Mouse (Mus musculus): Measurements from ENCODE around the gene Krt76. TPM values are rescaled to one million over a fixed set of nuclear protein-coding genes. Genes with fewer than 3 reads are reported as not detected.

Krt76 gene
- polyA plus RNA-seq, 1 experiment from 2014 or later = not detected

- Histone ChIP-seq H3K79me2 (ENCODE audit: inconsistent target) (no peaks in the 10 kb centered on the region), H3K4me3 (ENCODE audit: inconsistent target) (no peak overlapping the region), H3K36me3 (ENCODE audit: inconsistent target) (no peaks in the 10 kb centered on the region), H3K27ac (no peak overlapping the region)
- 91% methylated on average over 4 of the region's 4 CpGs for WGBS (ENCODE audit: missing documents)
Measured at GRCm38 (mm10) chr15:101895216-101895615, 2.5 kb upstream of the Krt76 start.

- H3K79me2 ChIP-seq (ENCODE audit: inconsistent target) = no peaks in the 10 kb centered on the region
- H3K4me3 ChIP-seq (ENCODE audit: inconsistent target) = no peak overlapping the region
- H3K27ac ChIP-seq = no peak overlapping the region
- WGBS (ENCODE audit: missing documents) = 30% methylated on average over 2 of the region's 11 CpGs
- H3K36me3 ChIP-seq (ENCODE audit: inconsistent target) = no peaks in the 10 kb centered on the region
Measured at GRCm38 (mm10) chr15:101879776-101880175, 12.9 kb downstream of the Krt76 start.

- H3K79me2 ChIP-seq (ENCODE audit: inconsistent target) = no peaks in the 10 kb centered on the region
- 50% methylated on average over 2 of the region's 2 CpGs for WGBS (ENCODE audit: missing documents)
- H3K36me3 ChIP-seq (ENCODE audit: inconsistent target) = no peaks in the 10 kb centered on the region
- H3K27ac ChIP-seq = no peak overlapping the region
- no peak overlapping the region for H3K4me3 ChIP-seq (ENCODE audit: inconsistent target)
Measured at GRCm38 (mm10) chr15:101878041-101878440, 14.7 kb downstream of the Krt76 start.

DNA sequence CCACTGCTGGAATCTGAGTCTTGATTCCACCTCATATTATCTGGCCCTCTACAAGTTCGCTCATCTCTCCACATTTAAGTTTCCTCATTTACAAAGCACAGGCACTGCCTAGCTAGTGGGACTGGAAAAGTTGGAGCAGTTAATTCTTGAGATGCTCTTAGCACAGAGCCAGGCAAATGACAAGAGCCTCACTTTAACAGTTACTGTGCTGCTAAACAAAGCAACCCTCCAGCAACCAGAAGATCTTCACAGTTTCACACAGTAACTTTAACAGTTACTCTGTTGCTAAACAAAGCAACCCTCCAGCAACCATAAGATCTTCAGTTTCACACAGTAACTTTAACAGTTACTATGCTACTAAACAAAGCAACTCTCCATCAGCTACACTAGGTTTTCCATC, 18.3 kb downstream of the Krt76 start:
- H3K27ac ChIP-seq = no peak overlapping the region
- no peaks in the 10 kb centered on the region for H3K79me2 ChIP-seq (ENCODE audit: inconsistent target)
- H3K4me3 ChIP-seq (ENCODE audit: inconsistent target) = no peak overlapping the region
- H3K36me3 ChIP-seq (ENCODE audit: inconsistent target) = no peaks in the 10 kb centered on the region
- WGBS (ENCODE audit: missing documents) = 85% methylated on average over 1 of the region's 1 CpGs

DNA sequence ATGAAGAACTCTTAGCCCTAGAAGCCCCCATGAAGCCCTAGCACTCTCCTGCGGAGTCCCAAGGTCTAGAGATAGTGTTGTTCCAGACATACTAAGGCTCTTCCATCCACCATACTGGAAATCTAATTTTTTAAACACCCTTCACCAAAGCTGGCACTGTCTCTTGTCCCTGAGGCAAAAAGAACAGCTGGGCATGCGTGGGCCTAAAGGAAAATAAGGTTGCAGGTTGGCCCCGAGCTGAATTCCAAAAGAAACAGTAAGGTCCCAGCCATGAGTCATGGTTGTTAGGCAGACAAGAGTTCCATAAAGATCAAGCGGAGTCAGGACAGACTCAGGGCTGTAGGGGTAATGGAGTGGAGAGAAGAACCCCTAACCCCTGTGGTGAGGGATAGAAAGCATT, 19.5 kb downstream of the Krt76 start:
- Histone ChIP-seq H3K4me3 (ENCODE audit: inconsistent target) (no peak overlapping the region), H3K79me2 (ENCODE audit: inconsistent target) (no peaks in the 10 kb centered on the region), H3K36me3 (ENCODE audit: inconsistent target) (no peaks in the 10 kb centered on the region), H3K27ac (no peak overlapping the region)
- WGBS (ENCODE audit: missing documents) = 79% methylated on average over 4 of the region's 4 CpGs

DNA sequence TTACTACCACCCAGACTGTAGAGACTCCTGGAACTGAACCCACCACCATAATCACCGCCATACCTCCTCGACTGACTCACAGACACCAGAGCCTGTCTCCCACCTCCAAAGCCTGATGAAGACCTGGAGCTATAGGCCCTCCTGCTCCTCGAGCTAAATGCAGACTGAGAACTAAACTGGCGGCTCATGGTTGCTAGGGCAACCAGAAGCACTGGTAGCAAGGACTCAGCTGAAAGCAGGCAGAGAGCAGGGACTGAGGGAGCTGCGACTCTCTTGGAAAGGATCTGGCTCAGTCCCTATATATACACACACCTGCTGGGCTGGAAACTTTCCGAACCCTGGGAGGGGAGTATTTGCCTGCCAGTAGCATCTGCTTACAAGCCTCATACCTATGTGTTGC, 23.3 kb downstream of the Krt76 start, which contains the start of gene Krt77:
Krt77 (minus strand) TSS at position 275 of the 400 bp plus-strand sequence.
- no peaks in the 10 kb centered on the region for H3K79me2 ChIP-seq (ENCODE audit: inconsistent target)
- H3K27ac ChIP-seq = no peak within 1 kb of the TSS
- no peaks in the 10 kb centered on the region for H3K36me3 ChIP-seq (ENCODE audit: inconsistent target)
- WGBS (ENCODE audit: missing documents) = 52% methylated on average over 6 of the region's 6 CpGs
- H3K4me3 ChIP-seq (ENCODE audit: inconsistent target) = no peak within 1 kb of the TSS

DNA sequence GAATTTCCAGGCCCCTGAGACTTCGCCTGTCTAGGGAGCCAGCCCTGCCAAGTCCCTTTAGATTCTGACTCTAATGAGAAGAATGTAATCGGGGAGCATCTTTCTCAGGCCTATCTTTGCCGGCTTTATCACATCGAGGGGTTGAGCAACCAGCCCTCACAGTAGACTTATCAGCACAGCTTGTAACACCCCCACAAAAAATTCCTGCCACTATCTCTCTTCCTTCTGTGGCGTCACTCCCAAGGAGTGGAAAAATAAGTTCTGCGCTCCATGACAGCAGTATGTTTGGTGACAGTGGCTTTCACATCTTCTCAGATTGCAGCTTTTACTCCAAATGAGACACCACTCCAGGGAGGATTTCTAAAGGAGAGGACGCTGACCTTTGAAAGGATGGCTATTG, 26.0 kb downstream of the Krt76 start:
- 86% methylated on average over 7 of the region's 7 CpGs for WGBS (ENCODE audit: missing documents)
- no peaks in the 10 kb centered on the region for H3K36me3 ChIP-seq (ENCODE audit: inconsistent target)
- H3K4me3 ChIP-seq (ENCODE audit: inconsistent target) = no peak overlapping the region
- no peak overlapping the region for H3K27ac ChIP-seq
- H3K79me2 ChIP-seq (ENCODE audit: inconsistent target) = no peaks in the 10 kb centered on the region

DNA sequence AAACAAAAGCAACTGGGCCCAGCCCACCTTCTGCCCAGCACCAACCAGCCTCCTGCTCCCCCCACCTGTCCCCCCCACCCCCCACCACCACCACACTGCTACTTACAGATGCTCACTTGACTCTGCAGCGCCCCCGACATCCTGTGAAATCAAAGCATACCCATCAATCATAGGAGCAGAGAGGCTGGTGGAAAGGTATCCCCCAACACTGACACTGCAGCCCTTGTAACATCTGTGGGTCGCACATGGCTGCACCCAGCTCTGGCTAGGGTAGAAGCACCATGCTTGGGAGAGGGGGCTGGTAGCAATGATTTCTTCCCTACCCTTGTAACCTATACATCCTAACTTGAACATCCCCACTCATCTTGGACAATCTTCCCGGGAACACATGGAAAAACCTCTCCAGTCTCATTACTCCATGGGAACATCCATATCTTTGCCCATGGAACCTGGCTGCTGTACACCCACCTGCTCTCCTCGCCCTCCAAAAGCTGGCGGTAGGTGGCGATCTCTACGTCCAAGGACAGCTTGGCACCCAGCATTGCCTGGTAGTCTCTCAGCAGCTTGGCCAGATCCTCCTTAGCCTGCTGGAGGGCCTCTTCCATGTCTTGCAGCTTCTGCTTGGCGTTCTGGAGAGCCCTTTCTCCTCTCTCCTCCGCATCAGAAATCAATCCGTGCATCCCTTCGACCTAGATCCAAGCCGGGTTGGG, 32.1 kb downstream of the Krt76 start:
- no peaks in the 10 kb centered on the region for H3K36me3 ChIP-seq (ENCODE audit: inconsistent target)
- H3K4me3 ChIP-seq (ENCODE audit: inconsistent target) = no peak overlapping the region
- H3K27ac ChIP-seq = no peak overlapping the region
- 61% methylated on average over 13 of the region's 13 CpGs for WGBS (ENCODE audit: missing documents)
- no peaks in the 10 kb centered on the region for H3K79me2 ChIP-seq (ENCODE audit: inconsistent target)

DNA sequence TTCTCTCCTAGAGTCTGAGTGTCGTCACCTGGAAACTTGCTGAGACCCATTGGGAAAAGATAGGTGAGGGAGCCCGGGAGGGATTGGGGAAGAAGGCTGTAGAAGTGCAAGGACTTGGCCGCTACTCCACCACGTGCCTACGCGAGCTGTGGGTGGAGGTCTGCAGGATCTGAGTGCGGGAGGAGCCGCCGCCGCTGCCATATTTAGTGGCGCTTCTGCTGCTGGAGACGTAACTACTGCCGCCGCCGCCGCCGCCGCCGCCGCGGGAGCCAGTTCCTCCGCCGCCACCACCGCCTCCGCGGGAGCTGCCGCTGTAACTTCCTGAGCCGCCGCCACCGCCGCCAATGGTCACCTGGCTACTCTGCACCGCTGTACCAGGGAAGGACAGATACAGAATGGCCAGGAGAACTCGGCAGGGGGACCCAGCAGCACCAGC, 33.0 kb downstream of the Krt76 start:
- Histone ChIP-seq H3K27ac (no peak overlapping the region), H3K4me3 (ENCODE audit: inconsistent target) (no peak overlapping the region), H3K36me3 (ENCODE audit: inconsistent target) (no peaks in the 10 kb centered on the region), H3K79me2 (ENCODE audit: inconsistent target) (no peaks in the 10 kb centered on the region)
- WGBS (ENCODE audit: missing documents) = 2% methylated on average over 33 of the region's 33 CpGs

DNA sequence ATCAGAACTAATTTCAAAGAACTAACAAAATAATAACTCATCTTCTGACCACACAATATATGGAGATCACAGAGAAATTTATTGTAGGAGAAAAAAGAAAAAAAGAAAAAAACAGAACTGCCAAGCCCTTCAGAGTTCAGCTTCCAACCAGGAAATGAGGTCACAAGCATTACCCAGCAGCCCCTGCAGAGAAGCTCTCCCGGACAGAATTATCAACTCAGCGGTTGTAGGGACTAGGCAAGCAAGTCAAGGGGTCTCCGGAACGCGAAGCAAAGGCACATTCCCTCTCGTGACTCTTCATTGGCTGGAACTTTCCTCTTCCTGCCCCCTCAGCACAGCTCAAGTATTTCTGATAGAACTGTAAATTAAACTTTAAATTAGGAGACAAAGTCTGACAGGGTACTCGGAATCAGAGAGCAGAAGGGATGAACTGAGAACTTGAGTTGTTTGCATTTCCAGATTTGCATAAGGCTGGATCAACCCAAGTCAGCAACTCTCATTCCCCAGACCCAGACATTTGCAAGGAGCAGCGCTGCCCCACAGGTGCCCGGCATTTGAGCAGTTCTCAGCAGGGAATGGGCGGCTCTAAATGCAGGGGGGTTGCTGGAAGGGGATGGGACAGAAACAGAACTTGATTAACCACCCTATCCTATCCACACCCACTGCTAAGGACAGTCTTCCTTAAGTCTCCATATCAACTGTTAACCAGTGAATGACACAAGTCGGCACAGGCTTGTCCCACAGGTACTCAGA, 33.9 kb downstream of the Krt76 start:
- H3K4me3 ChIP-seq (ENCODE audit: inconsistent target) = no peak overlapping the region
- H3K27ac ChIP-seq = no peak overlapping the region
- no peaks in the 10 kb centered on the region for H3K36me3 ChIP-seq (ENCODE audit: inconsistent target)
- H3K79me2 ChIP-seq (ENCODE audit: inconsistent target) = no peaks in the 10 kb centered on the region
- WGBS (ENCODE audit: missing documents) = 23% methylated on average over 11 of the region's 11 CpGs

DNA sequence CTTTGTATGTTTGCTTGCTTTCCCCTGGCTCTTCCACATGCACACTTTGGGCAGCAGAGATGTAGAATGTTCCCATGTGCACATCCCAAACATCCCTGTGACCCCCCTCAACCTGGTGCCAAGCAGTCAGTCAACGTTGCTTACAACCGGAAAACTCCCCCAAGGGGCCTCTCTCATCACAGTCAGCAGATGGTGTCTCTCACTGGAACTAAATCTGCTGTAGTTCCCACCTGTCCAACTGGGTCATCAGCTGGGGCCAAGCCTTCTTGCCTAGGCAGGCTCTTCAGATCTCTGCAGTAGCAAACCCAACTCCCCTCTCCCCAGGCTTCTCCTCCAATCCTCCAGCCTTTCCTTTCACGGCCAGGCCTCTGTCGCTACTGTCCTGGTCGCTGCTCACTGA, 36.0 kb downstream of the Krt76 start:
- Histone ChIP-seq H3K27ac (no peak overlapping the region), H3K79me2 (ENCODE audit: inconsistent target) (no peaks in the 10 kb centered on the region), H3K4me3 (ENCODE audit: inconsistent target) (no peak overlapping the region), H3K36me3 (ENCODE audit: inconsistent target) (no peaks in the 10 kb centered on the region)
- WGBS (ENCODE audit: missing documents) = 75% methylated on average over 5 of the region's 5 CpGs

DNA sequence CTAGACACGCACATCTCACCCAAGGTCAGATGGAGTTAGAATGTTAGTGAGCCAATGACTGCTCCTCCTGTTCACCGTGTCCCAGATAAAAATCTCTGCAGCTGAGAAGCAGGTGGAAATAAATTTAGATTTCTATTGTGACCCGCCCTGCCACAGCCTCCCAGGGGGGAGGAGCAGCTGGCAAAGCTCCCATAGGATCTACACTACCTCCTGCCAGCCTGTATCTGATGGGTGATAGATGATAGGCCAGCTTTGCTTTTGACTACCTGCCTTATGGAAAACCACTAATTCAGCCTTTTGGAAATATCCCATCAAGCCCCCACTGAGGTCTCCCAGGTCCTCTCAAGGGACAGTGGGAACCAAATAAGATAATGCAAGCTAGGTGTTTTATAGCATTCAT, 37.0 kb downstream of the Krt76 start:
- no peak overlapping the region for H3K27ac ChIP-seq
- no peaks in the 10 kb centered on the region for H3K79me2 ChIP-seq (ENCODE audit: inconsistent target)
- H3K4me3 ChIP-seq (ENCODE audit: inconsistent target) = no peak overlapping the region
- H3K36me3 ChIP-seq (ENCODE audit: inconsistent target) = no peaks in the 10 kb centered on the region
- WGBS (ENCODE audit: missing documents) = 82% methylated on average over 3 of the region's 3 CpGs

DNA sequence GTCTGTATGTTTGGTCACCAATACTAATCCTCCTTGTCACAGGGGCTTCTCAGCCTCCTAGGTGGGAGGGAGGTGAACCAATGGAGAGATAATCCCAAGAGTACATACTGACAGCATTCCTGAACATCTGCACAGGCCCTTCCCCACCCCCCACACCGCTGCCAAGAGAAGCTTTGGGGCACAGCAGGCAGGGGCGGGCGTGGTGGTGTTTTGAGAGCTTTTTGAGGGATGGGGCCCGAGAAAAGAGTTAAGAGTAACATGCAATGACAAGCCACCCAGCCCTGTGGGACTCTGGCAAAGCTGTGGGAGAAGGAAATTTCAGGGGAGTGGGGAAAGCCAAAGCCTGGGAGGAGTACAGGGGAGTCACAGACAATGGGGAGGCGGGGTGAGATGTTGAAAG, 38.4 kb downstream of the Krt76 start:
- no peaks in the 10 kb centered on the region for H3K79me2 ChIP-seq (ENCODE audit: inconsistent target)
- H3K4me3 ChIP-seq (ENCODE audit: inconsistent target) = no peak overlapping the region
- H3K36me3 ChIP-seq (ENCODE audit: inconsistent target) = no peaks in the 10 kb centered on the region
- 29% methylated on average over 5 of the region's 5 CpGs for WGBS (ENCODE audit: missing documents)
- H3K27ac ChIP-seq = no peak overlapping the region

- no peak overlapping the region for H3K4me3 ChIP-seq (ENCODE audit: inconsistent target)
- H3K27ac ChIP-seq = no peak overlapping the region
- 57% methylated on average over 5 of the region's 5 CpGs for WGBS (ENCODE audit: missing documents)
- no peaks in the 10 kb centered on the region for H3K36me3 ChIP-seq (ENCODE audit: inconsistent target)
- no peaks in the 10 kb centered on the region for H3K79me2 ChIP-seq (ENCODE audit: inconsistent target)
Measured at GRCm38 (mm10) chr15:101852571-101852970, 40.1 kb downstream of the Krt76 start.

DNA sequence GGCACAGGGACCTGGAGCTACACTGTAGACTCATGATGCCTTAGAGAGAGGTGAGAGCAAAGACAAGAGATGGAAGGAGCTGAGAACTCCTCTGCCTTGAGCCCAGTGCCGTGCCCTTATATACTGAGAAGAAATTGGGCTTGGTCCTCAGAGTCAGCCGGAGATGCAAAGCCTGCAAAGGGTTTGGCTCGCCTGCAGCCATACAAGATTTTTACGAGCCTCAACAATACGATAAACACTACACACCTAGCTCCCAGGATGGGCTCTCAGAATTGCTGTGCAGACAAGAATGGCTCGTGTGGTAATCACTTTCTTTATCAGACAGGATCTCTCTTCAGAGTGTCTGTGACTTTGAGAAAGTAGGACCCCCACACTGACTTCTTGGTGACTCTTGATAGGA, 42.0 kb downstream of the Krt76 start, which contains the start of gene Krt1:
Krt1 (minus strand) TSS at position 101 of the 400 bp plus-strand sequence.
- H3K36me3 ChIP-seq (ENCODE audit: inconsistent target) = no peaks in the 10 kb centered on the region
- H3K4me3 ChIP-seq (ENCODE audit: inconsistent target) = no peak within 1 kb of the TSS
- WGBS (ENCODE audit: missing documents) = 78% methylated on average over 6 of the region's 6 CpGs
- H3K79me2 ChIP-seq (ENCODE audit: inconsistent target) = no peaks in the 10 kb centered on the region
- H3K27ac ChIP-seq = no peak within 1 kb of the TSS

Measured in macrophage (primary cell).